Mouse (Mus musculus) limb, embryonic 10.5 days (tissue): ENCODE measurements around the gene Ppargc1a. TPM values are rescaled to one million over a fixed set of nuclear protein-coding genes. Genes with fewer than 3 reads are reported as not detected.

Experiments used
- DNase-seq: peaks from one replicate; pipeline ENCODE4 v3.0.0-alpha.2; 2017; ENCODE audit warnings: low spot score
- H3K27ac ChIP-seq: fragments of 300-500 bp; sonication (generic); 2 replicates; pipeline ENCODE4 v1.5.1; 2016; ENCODE audit warnings: mild to moderate bottlenecking
- H3K27me3 ChIP-seq: fragments of 300-500 bp; sonication (generic); 2 replicates; pipeline ENCODE4 v1.6.1; 2016; ENCODE audit warnings: low read depth, mild to moderate bottlenecking; ENCODE audit not compliant: poor library complexity, severe bottlenecking
- H3K36me3 ChIP-seq: fragments of 300-500 bp; sonication (generic); 2 replicates; pipeline ENCODE4 v1.6.1; 2016; ENCODE audit warnings: mild to moderate bottlenecking, moderate library complexity
- H3K4me1 ChIP-seq: fragments of 300-500 bp; sonication (generic); 2 replicates; pipeline ENCODE4 v1.6.1; 2016
- H3K4me3 ChIP-seq: fragments of 300-500 bp; sonication (generic); 2 replicates; pipeline ENCODE4 v1.5.1; 2016; ENCODE audit warnings: mild to moderate bottlenecking, moderate library complexity
- H3K9me3 ChIP-seq: fragments of 300-500 bp; sonication (generic); replicated peaks from 2 replicates; pipeline ENCODE4 v1.6.1; 2016; ENCODE audit warnings: mild to moderate bottlenecking
- WGBS: fragments of 180-500 bp; shearing (Covaris S2); methylation state at CpG from one replicate; pipeline ENCODE4 v1.1.7; 2016; 5-methylcytosine and 5-hydroxymethylcytosine counted together
- polyA plus RNA-seq: library from polyadenylated mRNA; unstranded; fragments of >200 nt; fragmentation: Nextera tagmentation; extraction: Ambion mirVana; gene quantifications from 2 replicates; pipeline ENCODE4 v1.2.1, GENCODE M21; 2016

Ppargc1a gene
- polyA plus RNA-seq, 1 experiment from 2014 or later, result 6.4 TPM

GRCm38 (mm10) chr5:51582618-51583017 lies 15.1 kb upstream of the Ppargc1a start:
- Histone ChIP-seq H3K4me3 (no peak overlapping the region), H3K27ac (no peak overlapping the region), H3K9me3 (no peaks in the 10 kb centered on the region), H3K27me3 (peaks cover 4% of the 10 kb centered on the region; the same call in 1 of the 2 replicates), H3K4me1 (peaks cover 17% of the 10 kb centered on the region), H3K36me3 (no peaks in the 10 kb centered on the region)
- WGBS, result 88% methylated on average over 5 of the region's 5 CpGs
- DNase-seq, result no peak

GRCm38 (mm10) chr5:51577594-51577993 lies 10.1 kb upstream of the Ppargc1a start:
- WGBS, result 100% methylated on average over 1 of the region's 1 CpGs
- Histone ChIP-seq H3K4me3 (no peak overlapping the region), H3K36me3 (no peaks in the 10 kb centered on the region), H3K9me3 (no peaks in the 10 kb centered on the region), H3K27me3 (no peaks in the 10 kb centered on the region; the same call in 1 of the 2 replicates), H3K4me1 (no peaks in the 10 kb centered on the region), H3K27ac (no peak overlapping the region)
- DNase-seq, result no peak

GRCm38 (mm10) chr5:51573770-51574169 lies 6.2 kb upstream of the Ppargc1a start:
- WGBS, result 72% methylated on average over 2 of the region's 2 CpGs
- Histone ChIP-seq H3K27me3 (no peaks in the 10 kb centered on the region), H3K36me3 (no peaks in the 10 kb centered on the region), H3K9me3 (no peaks in the 10 kb centered on the region), H3K27ac (no peak overlapping the region), H3K4me3 (no peak overlapping the region), H3K4me1 (no peaks in the 10 kb centered on the region)
- DNase-seq, result no peak

GRCm38 (mm10) chr5:51568198-51568690 lies 718 bp upstream of the Ppargc1a start:
- 81% methylated on average over 8 of the region's 8 CpGs for whole genome bisulfite sequencing
- H3K4me3 ChIP-seq, result no peak overlapping the region
- peaks cover 3% of the 10 kb centered on the region; the same call in 1 of the 2 replicates for H3K4me1 ChIP-seq
- no peak for DNase-seq
- no peaks in the 10 kb centered on the region for H3K27me3 ChIP-seq
- no peaks in the 10 kb centered on the region for H3K36me3 ChIP-seq
- no peak overlapping the region for H3K27ac ChIP-seq
- H3K9me3 ChIP-seq, result no peaks in the 10 kb centered on the region

- H3K4me3 ChIP-seq, result no peak overlapping the region
- H3K27ac ChIP-seq, result no peak overlapping the region
- no peaks in the 10 kb centered on the region for H3K27me3 ChIP-seq
- peaks cover 3% of the 10 kb centered on the region; the same call in 1 of the 2 replicates for H3K4me1 ChIP-seq
- DNase-seq, result no peak
- 71% methylated on average over 2 of the region's 2 CpGs for WGBS
- H3K9me3 ChIP-seq, result no peaks in the 10 kb centered on the region
- H3K36me3 ChIP-seq, result no peaks in the 10 kb centered on the region
Measured at GRCm38 (mm10) chr5:51565672-51566071, 1.9 kb downstream of the Ppargc1a start.

- Histone ChIP-seq H3K27me3 (no peaks in the 10 kb centered on the region), H3K4me3 (no peak overlapping the region), H3K36me3 (no peaks in the 10 kb centered on the region), H3K9me3 (no peaks in the 10 kb centered on the region), H3K4me1 (peaks cover 3% of the 10 kb centered on the region; the same call in 1 of the 2 replicates), H3K27ac (no peak overlapping the region)
- DNase-seq, result no peak
Measured at GRCm38 (mm10) chr5:51565038-51565437, 2.5 kb downstream of the Ppargc1a start.

- 81% methylated on average over 3 of the region's 3 CpGs for WGBS
- Histone ChIP-seq H3K4me3 (no peak overlapping the region), H3K27ac (no peak overlapping the region), H3K4me1 (peaks cover 3% of the 10 kb centered on the region; the same call in 1 of the 2 replicates), H3K9me3 (no peaks in the 10 kb centered on the region), H3K27me3 (no peaks in the 10 kb centered on the region), H3K36me3 (no peaks in the 10 kb centered on the region)
- DNase-seq, result no peak
Measured at GRCm38 (mm10) chr5:51563574-51563973, 4.0 kb downstream of the Ppargc1a start.

GRCm38 (mm10) chr5:51557607-51558278 lies 9.8 kb downstream of the Ppargc1a start:
- DNase-seq, result no peak
- H3K4me1 ChIP-seq, result peaks cover 12% of the 10 kb centered on the region
- H3K27ac ChIP-seq, result no peak overlapping the region
- no peaks in the 10 kb centered on the region for H3K27me3 ChIP-seq
- H3K9me3 ChIP-seq, result no peaks in the 10 kb centered on the region
- H3K36me3 ChIP-seq, result no peaks in the 10 kb centered on the region
- 82% methylated on average over 4 of the region's 4 CpGs for WGBS
- no peak overlapping the region for H3K4me3 ChIP-seq

GRCm38 (mm10) chr5:51553671-51554070 lies 13.9 kb downstream of the Ppargc1a start:
- H3K27me3 ChIP-seq, result 0 out of 2 replicates have a peak, but pooled peaks cover 3% of the 10 kb centered on the region
- peak overlapping the region; percentile 61 for H3K4me3 ChIP-seq
- peak; percentile 53 for DNase-seq
- H3K9me3 ChIP-seq, result no peaks in the 10 kb centered on the region
- peaks cover 17% of the 10 kb centered on the region for H3K4me1 ChIP-seq
- WGBS, result 18% methylated on average over 5 of the region's 5 CpGs
- no peaks in the 10 kb centered on the region for H3K36me3 ChIP-seq
- no peak overlapping the region for H3K27ac ChIP-seq

GRCm38 (mm10) chr5:51553251-51553650 lies 14.3 kb downstream of the Ppargc1a start:
- H3K4me3 ChIP-seq, result peak overlapping the region; percentile 61
- 0 out of 2 replicates have a peak, but pooled peaks cover 3% of the 10 kb centered on the region for H3K27me3 ChIP-seq
- no peaks in the 10 kb centered on the region for H3K9me3 ChIP-seq
- 20% methylated on average over 5 of the region's 5 CpGs for WGBS
- H3K27ac ChIP-seq, result peak overlapping the region; percentile 81; the same call in 1 of the 2 replicates
- no peaks in the 10 kb centered on the region for H3K36me3 ChIP-seq
- DNase-seq, result no peak
- H3K4me1 ChIP-seq, result peaks cover 17% of the 10 kb centered on the region

- 0 out of 2 replicates have a peak, but pooled peaks cover 3% of the 10 kb centered on the region for H3K27me3 ChIP-seq
- H3K4me1 ChIP-seq, result peaks cover 17% of the 10 kb centered on the region
- DNase-seq, result peak; percentile 63
- H3K4me3 ChIP-seq, result peak overlapping the region; percentile 61
- H3K36me3 ChIP-seq, result no peaks in the 10 kb centered on the region
- 3% methylated on average over 24 of the region's 24 CpGs for WGBS
- H3K9me3 ChIP-seq, result no peaks in the 10 kb centered on the region
- peak overlapping the region; percentile 81 for H3K27ac ChIP-seq
Measured at GRCm38 (mm10) chr5:51552483-51553091, 14.9 kb downstream of the Ppargc1a start.

GRCm38 (mm10) chr5:51551852-51552482 lies 15.6 kb downstream of the Ppargc1a start:
- 0 out of 2 replicates have a peak, but pooled peaks cover 3% of the 10 kb centered on the region for H3K27me3 ChIP-seq
- 47% methylated on average over 12 of the region's 12 CpGs for WGBS
- H3K36me3 ChIP-seq, result no peaks in the 10 kb centered on the region
- no peak for DNase-seq
- no peaks in the 10 kb centered on the region for H3K9me3 ChIP-seq
- peak overlapping the region; percentile 81 for H3K27ac ChIP-seq
- H3K4me3 ChIP-seq, result peak overlapping the region; percentile 61
- peaks cover 17% of the 10 kb centered on the region for H3K4me1 ChIP-seq
